Mouse (Mus musculus) adrenal gland, postnatal 25 days (tissue): ENCODE results near the gene Nemf. TPM values are rescaled to one million over a fixed set of nuclear protein-coding genes. Genes with fewer than 3 reads are reported as not detected.
A peak's percentile ranks its signal among the peaks of the same experiment; 100 is the strongest.
"Not testable (repeated sequence)": the region's sequence is repeated elsewhere in the genome, so short reads cannot be mapped to it uniquely, and the experiment has no call there.

Experiments
- DNase-seq: peaks from one replicate; pipeline ENCODE4 v3.0.0; 2021; ENCODE audit warnings: mixed read lengths
- total RNA-seq: library from RNA; stranded (reverse); gene quantifications from 2 replicates; pipeline ENCODE4 v1.2.3, GENCODE M21; 2021

Nemf gene
- total RNA-seq, 1 experiment from 2014 or later = 47.0 TPM

DNA sequence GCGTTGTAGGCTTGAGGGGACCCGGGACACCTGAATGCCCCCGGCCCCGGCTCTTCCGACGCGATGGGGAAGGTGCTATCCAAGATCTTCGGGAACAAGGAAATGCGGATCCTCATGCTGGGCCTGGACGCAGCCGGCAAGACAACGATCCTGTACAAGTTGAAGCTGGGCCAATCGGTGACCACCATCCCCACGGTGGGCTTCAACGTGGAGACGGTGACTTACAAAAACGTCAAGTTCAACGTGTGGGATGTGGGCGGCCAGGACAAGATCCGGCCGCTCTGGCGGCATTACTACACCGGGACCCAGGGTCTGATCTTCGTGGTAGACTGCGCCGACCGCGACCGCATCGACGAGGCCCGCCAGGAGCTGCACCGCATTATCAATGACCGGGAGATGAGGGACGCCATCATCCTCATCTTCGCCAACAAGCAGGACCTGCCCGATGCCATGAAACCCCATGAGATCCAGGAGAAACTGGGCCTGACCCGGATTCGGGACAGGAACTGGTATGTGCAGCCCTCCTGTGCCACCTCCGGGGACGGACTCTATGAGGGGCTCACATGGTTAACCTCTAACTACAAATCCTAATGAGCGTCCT is 15.9 kb upstream of the Nemf start:
- no peak for DNase-seq

DNA sequence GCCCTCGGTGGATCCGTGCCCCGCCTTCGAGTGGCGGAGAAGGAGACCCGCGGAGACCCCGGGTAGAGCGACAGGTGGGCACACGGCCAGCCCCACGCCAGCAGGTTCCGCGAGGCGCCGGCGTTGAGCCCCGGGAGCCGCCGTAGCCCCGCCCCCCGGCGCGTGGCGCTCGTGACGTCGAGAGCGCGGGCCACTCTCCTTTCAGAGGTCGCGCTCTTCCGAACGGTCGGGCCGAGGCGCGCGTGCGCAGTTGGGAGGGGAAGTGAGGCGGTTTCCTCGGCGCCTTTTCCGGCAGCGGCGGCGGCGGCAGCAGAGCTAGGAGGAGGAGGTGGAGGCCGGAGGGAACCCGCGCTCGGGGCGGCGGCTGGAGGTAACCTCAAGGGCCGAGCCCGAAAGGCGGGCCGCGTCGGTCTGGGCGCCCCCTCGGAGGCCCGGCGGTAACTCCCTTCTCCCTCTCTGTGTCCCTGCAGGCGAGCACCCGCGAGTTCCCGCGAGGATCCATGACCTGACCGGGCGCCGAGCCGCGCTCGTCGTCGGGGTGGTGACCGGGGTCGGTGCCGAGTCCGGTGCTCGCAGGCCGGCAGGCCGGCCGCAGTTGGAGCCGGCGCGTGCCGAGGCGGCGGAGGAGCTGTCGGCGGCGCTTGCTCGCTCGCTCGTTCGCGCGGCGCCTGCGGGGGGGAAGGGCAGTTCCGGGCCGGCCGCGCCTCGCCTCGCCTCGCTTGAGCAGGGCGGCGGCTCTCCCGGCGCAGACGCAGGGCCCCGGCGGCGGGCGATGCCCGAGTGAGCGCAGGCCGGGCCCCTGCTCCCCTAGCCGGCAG is 15.1 kb upstream of the Nemf start, which contains the start of the genes Arf6 and Gm9887:
Arf6 (plus strand) TSS at position 297 of the 818 bp plus-strand sequence.
Gm9887 (minus strand) TSS at position 605 of the 818 bp plus-strand sequence.
- peak; percentile 100 for DNase-seq

DNA sequence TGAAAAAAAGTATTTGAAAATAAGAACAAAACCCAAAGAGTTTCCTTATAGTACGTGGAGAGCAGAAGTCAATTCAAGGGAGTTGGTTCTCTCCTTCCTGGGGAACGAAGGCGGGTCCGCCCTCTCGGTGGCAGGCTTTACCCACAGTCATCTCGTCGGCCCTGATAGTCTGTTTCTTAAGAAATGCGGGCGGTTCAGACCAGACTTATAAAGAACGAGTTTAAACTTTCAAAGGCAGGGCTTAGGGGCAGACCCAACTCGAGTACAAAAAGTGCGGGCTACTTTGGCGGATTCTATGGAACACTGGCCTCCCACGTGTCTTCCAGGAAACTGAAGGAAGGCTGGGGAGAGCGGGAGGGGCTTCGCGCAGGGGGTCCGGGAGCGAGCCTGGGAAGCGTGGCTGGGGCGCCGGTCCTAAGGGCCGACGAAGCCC is 14.5 kb upstream of the Nemf start:
- DNase-seq = no peak

DNA sequence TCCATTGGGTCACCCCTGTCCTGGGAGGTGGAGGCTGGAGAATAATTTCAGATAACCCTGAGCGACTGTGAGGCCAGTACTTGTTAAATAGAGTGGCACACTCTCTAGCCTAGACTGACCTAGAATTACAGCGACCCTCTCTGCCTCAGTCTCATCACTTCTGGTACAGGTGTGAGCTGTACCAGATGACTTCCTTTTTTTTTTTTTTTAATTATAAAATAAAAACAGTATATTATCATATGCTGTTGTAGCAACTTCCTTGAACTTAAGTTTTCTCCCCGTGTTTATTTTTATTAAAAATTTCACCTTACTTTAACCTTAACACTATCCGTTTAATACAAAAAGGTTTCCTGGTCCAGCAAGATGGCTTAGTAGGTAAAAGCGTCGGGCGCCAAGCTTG is 14.0 kb upstream of the Nemf start:
- no peak for DNase-seq

DNA sequence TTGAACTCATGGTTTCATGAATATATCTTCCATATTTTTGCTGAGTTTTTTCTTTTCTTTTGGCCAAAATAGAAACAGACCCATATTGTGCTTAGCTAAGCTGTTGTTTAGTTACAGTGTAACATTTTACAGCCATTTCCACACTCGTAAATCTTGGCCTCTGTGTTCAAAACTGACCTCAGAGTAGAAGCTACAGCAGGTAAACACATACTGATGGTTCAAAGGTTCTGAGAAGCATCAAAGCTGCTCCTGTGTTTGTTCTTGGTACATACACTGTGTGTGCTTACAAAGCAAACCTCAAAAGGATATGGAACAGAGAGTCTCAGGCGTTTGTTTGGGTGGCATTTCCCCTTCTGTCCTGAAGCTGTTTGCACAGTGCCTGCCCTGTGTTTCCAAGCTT is 10.6 kb upstream of the Nemf start:
- DNase-seq = no peak

DNA sequence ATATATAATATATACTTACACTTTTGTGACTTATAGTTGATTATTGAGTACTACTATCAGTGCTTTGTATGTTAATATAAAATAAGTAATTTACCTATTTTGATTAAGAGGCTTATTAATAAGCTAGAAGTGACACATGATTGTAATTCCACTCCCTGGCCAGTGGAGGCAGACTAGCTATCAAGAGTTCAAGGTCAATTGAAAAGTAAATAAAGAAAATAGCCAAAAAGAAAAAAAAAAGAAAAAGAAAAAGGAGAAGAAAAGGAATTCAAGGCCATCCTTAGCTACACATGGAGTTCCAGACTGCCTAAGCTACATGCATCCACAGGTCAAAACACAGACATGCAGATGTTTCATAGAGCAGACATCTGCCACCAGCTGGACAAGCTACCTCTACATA is 9.5 kb upstream of the Nemf start:
- DNase-seq = no peak

DNA sequence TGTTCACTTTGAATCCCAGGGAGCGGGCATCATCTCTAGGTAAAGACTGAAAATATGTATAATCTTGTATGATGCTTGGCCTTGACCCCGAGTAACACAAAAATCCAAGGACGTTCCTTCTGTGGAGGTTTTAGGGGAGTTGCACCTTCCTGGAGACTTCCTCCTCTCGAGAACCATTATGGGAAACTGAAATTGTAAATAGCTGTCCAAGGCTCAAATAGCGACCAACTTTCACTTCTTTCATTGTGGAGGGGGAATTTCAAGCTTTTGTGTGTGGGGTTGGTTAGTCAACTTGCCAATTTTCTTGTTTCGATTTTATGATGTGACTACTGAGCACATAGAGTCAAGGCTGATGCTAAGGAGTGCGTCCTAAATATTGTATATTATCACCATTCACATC is 8.8 kb upstream of the Nemf start:
- no peak for DNase-seq

DNA sequence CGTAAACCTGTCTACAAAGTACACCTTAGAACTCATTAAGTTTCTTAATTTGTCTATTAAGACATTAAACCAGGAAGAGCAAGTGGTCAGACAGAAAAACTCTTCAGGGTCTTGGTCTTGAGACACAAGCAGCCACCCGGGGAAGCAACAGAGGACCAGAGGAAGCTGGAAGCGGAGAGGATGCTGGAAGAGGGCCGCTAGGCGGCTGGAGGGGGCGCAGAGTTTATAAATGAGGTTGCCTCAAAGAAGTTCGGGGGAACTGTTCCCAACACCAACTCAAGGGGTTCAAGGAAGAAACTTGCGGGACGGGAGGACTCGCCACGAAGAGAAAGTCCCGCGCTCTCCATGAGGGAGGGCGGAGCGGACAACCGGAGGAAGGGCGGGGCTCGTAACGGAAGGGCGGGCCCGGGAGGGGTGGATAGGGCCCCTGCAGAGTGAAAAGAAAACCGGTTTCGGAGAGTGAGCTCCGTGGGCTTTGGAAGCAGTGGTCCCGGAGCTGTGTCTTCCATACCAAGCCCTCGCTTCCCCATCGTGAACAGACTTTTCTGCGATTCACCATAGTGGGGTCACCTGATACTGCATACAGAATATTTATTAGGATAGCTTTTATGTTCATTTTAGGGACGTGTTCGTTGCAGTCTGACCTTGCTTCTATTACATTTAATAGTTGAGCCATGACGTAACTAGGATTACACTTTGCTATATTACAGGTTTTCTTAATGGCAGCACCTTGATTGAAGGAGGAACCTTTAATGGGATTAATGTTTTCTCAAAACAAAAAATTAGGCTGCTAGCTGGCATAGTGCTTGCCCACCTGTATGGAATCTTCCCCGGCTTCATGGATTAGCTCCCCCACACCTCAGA is 7.2 kb upstream of the Nemf start:
- DNase-seq = peak; percentile 87

DNA sequence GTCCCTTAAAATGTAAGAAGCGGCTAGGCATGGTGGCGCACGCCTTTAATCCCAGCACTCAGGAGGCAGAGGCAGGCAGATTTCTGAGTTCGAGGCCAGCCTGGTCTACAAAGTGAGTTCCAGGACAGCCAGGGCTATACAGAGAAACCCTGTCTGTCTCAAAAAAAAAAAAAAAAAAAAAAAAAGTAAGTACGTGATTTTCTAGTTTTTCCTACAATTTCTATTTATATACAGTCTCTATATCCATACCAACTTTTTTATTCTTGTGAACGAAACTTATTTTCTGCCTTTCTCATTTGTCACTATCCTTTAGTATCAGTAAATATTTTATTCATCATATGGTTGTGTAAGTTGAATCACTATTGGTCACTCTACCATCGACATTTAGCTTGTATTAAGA is 6.1 kb upstream of the Nemf start:
- not testable (repeated sequence) for DNase-seq

DNA sequence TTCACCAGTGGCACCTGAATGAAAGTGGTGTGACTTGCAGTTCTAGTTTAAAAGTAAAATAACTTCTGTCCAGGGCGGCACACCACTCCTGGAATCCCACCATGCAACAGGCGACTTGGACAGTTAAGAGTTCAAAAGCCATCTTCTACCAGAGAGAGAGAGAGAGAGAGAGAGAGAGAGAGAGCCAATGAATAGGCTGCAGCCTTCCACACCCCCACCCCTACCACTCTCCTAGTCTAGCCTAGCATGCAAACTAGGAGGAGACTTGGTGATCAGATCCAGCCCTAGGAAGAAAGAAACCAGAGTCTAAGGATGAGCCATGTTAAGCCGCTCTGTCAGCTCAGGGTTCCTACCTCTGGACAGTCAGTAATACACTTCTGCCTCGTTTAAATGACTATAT is 5.4 kb upstream of the Nemf start:
- no peak for DNase-seq

DNA sequence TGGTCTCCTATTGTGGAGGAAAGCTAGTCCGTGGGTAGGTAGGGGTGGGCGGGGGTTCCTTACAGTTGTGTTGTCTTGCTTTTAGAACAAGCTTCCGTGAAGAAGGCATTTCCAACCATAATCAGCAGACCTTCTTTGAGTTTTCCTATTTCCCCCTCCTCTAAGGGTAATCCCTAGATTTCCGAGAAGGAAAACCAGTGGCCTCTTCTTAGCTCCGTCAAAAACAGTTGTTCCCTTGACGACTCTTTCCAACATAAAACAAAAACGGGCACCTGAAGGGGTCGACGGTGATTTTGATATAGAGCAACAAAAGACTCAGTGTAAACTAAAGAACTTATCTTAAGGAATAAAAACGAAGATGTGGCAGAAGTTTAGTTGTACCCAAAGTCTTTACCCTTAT is 5.0 kb upstream of the Nemf start:
- no peak for DNase-seq

DNA sequence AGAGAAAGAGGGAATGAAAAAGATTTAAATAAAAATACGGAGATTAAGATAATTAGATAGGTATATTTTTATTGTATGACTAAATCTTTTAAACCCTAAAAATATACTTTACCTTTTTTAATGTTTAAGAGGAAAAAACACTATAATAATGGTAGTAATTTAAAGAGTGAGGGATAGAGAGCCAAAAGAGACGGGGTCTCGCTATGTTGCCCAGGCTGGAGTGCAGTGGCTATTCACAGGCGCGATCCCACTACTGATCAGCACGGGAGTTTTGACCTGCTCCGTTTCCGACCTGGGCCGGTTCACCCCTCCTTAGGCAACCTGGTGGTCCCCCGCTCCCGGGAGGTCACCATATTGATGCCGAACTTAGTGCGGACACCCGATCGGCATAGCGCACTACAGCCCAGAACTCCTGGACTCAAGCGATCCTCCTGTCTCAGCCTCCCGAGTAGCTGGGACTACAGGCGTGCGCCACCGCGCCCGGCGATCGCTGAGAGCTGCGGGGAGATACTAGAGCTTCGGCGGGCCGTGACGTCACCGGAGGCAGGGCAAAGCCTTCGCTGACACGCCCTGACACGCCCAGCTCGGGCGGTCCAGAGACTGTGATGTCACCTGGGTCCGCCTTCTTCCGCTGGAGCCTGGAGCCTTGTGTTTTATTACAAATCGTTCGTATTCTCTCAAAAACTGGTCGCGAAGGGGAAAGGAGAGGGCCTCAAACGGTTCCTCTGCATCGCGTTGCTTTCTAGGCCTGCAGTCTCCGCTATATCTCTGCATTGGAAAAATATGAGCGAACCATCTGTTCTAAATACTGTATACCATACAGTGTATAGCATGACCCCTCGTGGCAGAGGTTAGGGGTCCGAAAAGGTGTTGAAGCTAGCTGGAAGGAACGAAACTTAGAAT is 4.3 kb upstream of the Nemf start:
- peak; percentile 99 for DNase-seq

DNA sequence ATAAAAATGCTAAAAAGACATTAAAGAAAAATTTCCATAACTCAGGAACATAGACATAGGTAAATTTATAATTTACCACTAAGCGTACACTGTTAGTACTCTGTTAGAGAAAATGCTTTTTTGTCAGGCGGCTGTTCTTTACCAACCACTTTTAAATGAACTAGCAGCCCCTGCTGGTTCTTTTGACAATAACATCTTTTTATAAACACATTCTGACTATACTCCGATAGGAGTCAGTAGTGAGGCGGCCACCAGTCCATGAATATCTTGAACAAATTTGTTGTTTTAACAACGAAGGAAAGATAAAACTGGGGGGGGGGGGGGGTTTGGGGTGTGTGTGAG is 3.7 kb upstream of the Nemf start:
- DNase-seq = no peak

DNA sequence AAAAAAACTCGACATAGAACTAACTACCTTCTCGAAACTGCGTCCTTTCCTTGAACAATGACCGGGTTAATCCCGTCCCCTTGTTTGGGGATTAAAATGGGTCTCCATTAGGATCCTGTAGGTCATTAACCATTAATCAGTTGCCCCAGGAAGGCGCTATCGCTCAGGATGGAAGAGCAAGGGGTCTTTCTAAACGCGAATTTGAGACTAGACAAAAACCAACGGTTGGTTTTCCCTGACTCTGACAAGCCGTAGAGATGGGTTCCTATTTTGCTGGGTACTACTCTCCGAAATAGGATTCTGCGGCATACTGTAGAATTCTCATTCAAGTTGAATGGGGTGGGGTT is 308 bp upstream of the Nemf start:
- peak; percentile 5 for DNase-seq

DNA sequence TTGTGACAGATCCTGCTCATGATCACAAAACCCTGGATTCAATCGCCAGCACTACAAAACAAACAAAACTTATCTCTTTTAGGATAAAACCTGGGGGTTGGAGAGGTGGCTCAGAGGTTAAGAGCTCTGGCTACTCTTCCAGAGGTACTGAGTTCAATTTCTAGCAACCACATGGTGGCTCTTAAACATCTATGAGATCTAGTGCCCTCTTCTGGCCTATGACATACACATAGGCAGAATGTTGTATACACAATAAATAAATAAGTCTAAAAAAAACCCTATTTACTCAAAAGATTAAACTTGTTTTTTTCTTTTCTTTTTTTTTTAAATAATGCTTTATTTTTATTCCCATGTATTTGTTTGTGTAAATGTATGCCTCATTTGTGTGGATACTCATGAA is 5.3 kb downstream of the Nemf start:
- DNase-seq = no peak

DNA sequence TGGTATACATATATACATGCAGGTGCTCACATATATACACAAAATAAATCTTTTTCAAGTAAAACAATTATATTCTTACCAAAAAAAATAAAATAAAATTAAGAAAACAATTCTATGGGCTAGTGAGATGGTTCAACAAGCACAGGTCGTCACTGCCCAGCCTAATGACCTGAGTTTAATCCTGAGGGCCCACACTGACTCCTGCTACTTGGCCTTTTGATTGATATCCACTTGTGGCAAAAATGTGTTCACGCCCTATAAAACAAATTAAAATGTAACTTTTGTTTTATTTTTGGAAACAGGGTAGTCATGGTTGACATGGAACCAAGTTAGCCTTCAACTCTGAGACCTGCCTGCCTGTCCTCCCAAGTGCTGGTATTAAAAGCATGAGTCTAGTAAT is 7.0 kb downstream of the Nemf start:
- no peak for DNase-seq

DNA sequence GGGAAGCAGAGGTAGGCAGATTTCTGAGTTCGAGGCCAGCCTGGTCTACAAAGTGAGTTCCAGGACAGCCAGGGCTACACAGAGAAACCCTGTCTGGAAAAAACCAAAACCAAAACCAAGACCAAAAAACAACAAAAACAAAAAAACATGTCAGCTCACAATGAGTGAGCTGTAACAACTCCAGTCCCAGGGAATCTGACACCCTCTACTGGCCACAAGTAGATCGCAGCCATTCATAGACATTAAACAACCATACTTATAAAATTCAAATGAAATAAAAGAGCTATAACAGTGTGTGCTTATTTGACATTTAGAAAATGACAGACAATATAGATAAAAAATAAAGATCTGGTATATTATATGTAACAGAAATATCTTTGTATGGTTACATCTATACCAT is 23.4 kb downstream of the Nemf start:
- DNase-seq = peak; percentile 7

DNA sequence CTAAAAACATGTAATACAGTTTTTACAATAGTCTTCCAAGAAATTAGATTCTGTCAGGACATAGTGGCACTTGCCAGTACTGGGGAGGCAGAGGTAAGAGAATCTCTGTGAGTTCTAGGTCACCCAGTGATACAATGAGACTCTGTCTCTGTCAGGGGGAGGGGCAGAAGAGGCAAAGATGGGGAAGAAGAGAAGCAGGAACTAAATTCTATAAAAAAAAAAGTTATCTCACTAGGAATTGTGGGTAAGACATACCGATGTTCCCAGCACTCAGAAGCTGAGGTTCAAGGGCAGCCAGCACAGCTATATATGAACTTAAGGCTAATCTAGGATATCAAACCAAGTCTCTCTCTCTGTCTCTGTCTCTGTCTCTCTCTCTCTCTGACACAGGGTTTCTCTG is 24.8 kb downstream of the Nemf start:
- no peak for DNase-seq

DNA sequence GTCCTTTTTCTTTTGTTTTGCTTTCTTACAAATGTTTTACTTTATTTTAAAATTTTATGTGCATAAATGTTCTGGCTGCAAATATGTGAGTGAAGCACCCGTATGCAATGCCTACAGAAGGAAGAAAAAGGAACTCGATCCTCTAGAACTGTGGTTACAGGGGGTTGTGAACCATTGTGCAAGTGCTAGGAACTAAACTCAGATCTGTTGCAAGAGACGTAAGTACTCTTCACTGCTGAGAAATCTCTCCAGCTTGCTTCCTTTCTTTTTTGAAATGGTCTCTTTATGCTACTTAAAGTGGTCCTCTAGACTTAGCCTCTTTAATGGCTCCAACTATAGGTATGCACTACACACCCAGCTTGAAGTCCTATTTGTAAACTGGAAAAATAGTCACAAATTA is 25.8 kb downstream of the Nemf start:
- no peak for DNase-seq

DNA sequence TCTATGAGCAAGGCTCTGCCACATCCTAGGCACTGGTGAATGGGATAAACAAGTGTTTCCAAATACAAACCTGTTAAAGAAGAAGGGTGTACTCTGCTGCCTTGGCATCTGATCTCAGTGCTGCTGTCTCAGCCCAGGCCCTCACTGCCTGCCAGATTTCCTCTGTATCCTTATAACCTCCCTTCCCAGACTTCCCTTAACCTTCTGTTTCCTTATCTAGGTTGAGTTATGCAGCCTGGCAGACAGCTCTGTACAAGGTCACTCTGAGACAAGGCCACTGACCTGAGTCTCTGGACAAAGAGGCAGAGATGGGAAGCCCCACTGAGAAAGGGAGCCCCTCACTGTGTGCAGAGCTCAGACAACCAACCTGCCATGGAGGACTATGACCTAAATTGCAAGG is 38.5 kb downstream of the Nemf start:
- no peak for DNase-seq

DNA sequence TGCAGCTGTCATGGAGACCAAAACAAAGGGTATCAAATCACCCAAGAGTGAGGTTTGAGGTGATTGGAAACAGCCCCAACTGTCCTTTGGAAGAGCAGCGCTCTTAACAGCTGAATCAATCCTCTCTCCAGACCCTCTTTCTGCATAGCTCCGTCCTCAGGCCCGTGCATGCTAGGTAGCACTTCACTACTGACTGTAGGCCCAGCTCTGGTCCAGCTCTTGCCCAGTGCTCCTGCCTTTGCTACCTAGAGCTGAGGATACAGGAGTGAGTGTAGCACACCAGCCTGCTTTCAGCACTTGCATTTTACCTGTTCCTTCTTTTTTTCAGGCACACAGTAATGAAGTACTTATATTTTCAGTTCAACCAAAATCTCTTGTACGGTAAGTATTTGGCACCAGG is 47.3 kb downstream of the Nemf start:
- no peak for DNase-seq

DNA sequence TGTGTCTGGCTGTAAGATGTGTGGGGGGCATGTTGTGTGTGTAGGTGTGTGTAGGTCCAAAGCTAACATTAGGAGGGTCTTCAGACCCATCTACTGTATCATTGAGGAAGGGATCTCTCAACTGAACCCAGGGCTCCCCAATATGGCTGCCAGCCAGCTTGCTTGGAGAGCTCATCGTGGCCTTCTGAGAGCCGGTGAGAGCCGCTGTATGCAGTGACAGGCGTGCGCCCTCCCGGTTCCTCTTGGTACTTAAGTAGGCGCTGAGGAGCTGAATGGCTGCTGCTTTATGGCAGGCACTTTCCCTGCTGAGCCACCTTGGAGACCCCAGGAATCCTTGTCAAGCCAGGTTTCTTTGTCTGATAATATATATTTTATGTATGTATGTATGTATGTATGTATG is 50.6 kb downstream of the Nemf start:
- no peak for DNase-seq
